Mouse (Mus musculus) MEL (cell line): ENCODE results near the gene Gnb5. TPM values are rescaled to one million over a fixed set of nuclear protein-coding genes. Genes with fewer than 3 reads are reported as not detected.

Experiments used
- DNase-seq: peaks from one replicate; pipeline ENCODE4 v3.0.0; 2011; ENCODE audit warnings: low read depth, low spot score
- H3K27ac ChIP-seq: 2 replicates; pipeline ENCODE4 v1.5.1; 2012; ENCODE audit warnings: low read depth, mild to moderate bottlenecking, control low read depth, low read length, moderate library complexity; ENCODE audit not compliant: control insufficient read depth
- H3K27me3 ChIP-seq, 2 experiments: fragments of 150-350 bp in 1 of 2; sonication (generic) in 1 of 2; 2 replicates each; pipeline ENCODE4 v1.6.1; 2012; ENCODE audit warnings: low read length in 2 of 2, mild to moderate bottlenecking in 2 of 2, improper control_type of control experiment in 1 of 2, moderate library complexity in 1 of 2; ENCODE audit not compliant: insufficient read depth in 2 of 2, control insufficient read depth in 1 of 2
- H3K36me3 ChIP-seq, 2 experiments: 2 replicates each; pipeline ENCODE4 v1.6.1; 2012 to 2014; ENCODE audit warnings: low read length in 2 of 2, improper control_type of control experiment in 1 of 2, inconsistent platforms in 1 of 2, mild to moderate bottlenecking in 1 of 2; ENCODE audit not compliant: insufficient read depth in 2 of 2, control insufficient read depth in 1 of 2
- H3K4me1 ChIP-seq, 2 experiments: fragments of 150-350 bp in 1 of 2; sonication (generic) in 1 of 2; 2 replicates each; pipeline ENCODE4 v1.6.1; 2012; ENCODE audit warnings: low read length in 2 of 2, improper control_type of control experiment in 1 of 2, mild to moderate bottlenecking in 1 of 2; ENCODE audit not compliant: insufficient read depth in 2 of 2, control insufficient read depth in 1 of 2
- H3K4me3 ChIP-seq, 2 experiments: fragments of 150-350 bp in 1 of 2; sonication (generic) in 1 of 2; 2 replicates each; pipeline ENCODE4 v1.5.1; 2012; ENCODE audit warnings: low read depth in 2 of 2, low read length in 2 of 2, mild to moderate bottlenecking in 2 of 2, moderate library complexity in 2 of 2, control low read depth in 1 of 2, improper control_type of control experiment in 1 of 2; ENCODE audit not compliant: control insufficient read depth in 1 of 2, insufficient read depth in 1 of 2
- H3K79me2 ChIP-seq: 2 replicates; pipeline ENCODE4 v1.6.1; 2012; ENCODE audit warnings: mild to moderate bottlenecking, low read length, moderate library complexity; ENCODE audit not compliant: control insufficient read depth, poor library complexity, insufficient read depth
- H3K9ac ChIP-seq: 2 replicates; pipeline ENCODE4 v1.6.1; 2012; ENCODE audit warnings: low read depth, mild to moderate bottlenecking, control low read depth, low read length, moderate library complexity; ENCODE audit not compliant: control insufficient read depth, poor library complexity, severe bottlenecking
- H3K9me3 ChIP-seq: fragments of 150-350 bp; sonication (generic); replicated peaks from 2 replicates; pipeline ENCODE4 v1.6.1; 2012; ENCODE audit warnings: mild to moderate bottlenecking, low read length, improper control_type of control experiment, moderate library complexity; ENCODE audit not compliant: insufficient read depth
- CHD1 ChIP-seq: IDR thresholded peaks from 2 replicates; pipeline ENCODE4 v1.6.1; 2012; ENCODE audit warnings: low read depth, mild to moderate bottlenecking, inconsistent platforms, low read length, improper control_type of control experiment
- CHD2 ChIP-seq: IDR thresholded peaks from 2 replicates; pipeline ENCODE4 v1.6.1; 2011; ENCODE audit warnings: low read length, improper control_type of control experiment
- EP300 ChIP-seq, 2 experiments: IDR thresholded peaks; 2 replicates each; pipeline ENCODE4 v1.6.1; 2011; ENCODE audit warnings: improper control_type of control experiment in 2 of 2, low read length in 2 of 2, low read depth in 1 of 2, mild to moderate bottlenecking in 1 of 2
- GABPA ChIP-seq: IDR thresholded peaks from 2 replicates; pipeline ENCODE4 v1.6.1; 2012; ENCODE audit warnings: low read depth, mild to moderate bottlenecking, inconsistent platforms, low read length, improper control_type of control experiment, moderate library complexity
- MAFK ChIP-seq: IDR thresholded peaks from 2 replicates; pipeline ENCODE4 v1.6.1; 2011; ENCODE audit warnings: low read depth, mild to moderate bottlenecking, low read length, improper control_type of control experiment, borderline replicate concordance
- MAX ChIP-seq: IDR thresholded peaks from 2 replicates; pipeline ENCODE4 v1.6.1; 2011; ENCODE audit warnings: low read length, improper control_type of control experiment
- MAZ ChIP-seq: IDR thresholded peaks from 2 replicates; pipeline ENCODE4 v1.6.1; 2012; ENCODE audit warnings: low read depth, mild to moderate bottlenecking, inconsistent platforms, low read length, improper control_type of control experiment
- MEF2A ChIP-seq: IDR thresholded peaks from 2 replicates; pipeline ENCODE4 v1.6.1; 2014; ENCODE audit warnings: low read depth, mild to moderate bottlenecking, inconsistent platforms, low read length, improper control_type of control experiment; ENCODE audit not compliant: poor library complexity, insufficient replicate concordance, severe bottlenecking; ENCODE audit errors: extremely low read depth
- MYC ChIP-seq: IDR thresholded peaks from 2 replicates; pipeline ENCODE4 v1.6.1; 2011; ENCODE audit warnings: low read depth, mild to moderate bottlenecking, low read length, improper control_type of control experiment, moderate library complexity
- NRF1 ChIP-seq: IDR thresholded peaks from 2 replicates; pipeline ENCODE4 v1.6.1; 2014; ENCODE audit warnings: low read depth, mild to moderate bottlenecking, inconsistent platforms, low read length, improper control_type of control experiment, moderate library complexity; ENCODE audit not compliant: poor library complexity, insufficient read depth, severe bottlenecking
- POLR2AphosphoS5 ChIP-seq: IDR thresholded peaks from 2 replicates; pipeline ENCODE4 v1.6.1; 2012; ENCODE audit warnings: low read depth, borderline replicate concordance, mild to moderate bottlenecking, inconsistent platforms, low read length, moderate library complexity, mixed read lengths
- RAD21 ChIP-seq: IDR thresholded peaks from 2 replicates; pipeline ENCODE4 v1.6.1; 2011; ENCODE audit warnings: mild to moderate bottlenecking, low read depth, low read length, improper control_type of control experiment
- SMC3 ChIP-seq: IDR thresholded peaks from 2 replicates; pipeline ENCODE4 v1.6.1; 2011; ENCODE audit warnings: low read depth, low read length, improper control_type of control experiment
- UBTF ChIP-seq: IDR thresholded peaks from 2 replicates; pipeline ENCODE4 v1.6.1; 2012; ENCODE audit warnings: low read depth, mild to moderate bottlenecking, inconsistent platforms, low read length, improper control_type of control experiment, moderate library complexity, borderline replicate concordance; ENCODE audit not compliant: insufficient read depth
- USF2 ChIP-seq, 2 experiments: IDR thresholded peaks; 2 replicates each; pipeline ENCODE4 v1.6.1; 2011 to 2012; ENCODE audit warnings: improper control_type of control experiment in 2 of 2, low read length in 2 of 2, borderline replicate concordance in 1 of 2, inconsistent platforms in 1 of 2, low read depth in 1 of 2, mild to moderate bottlenecking in 1 of 2; ENCODE audit not compliant: insufficient read depth in 1 of 2
- ZKSCAN1 ChIP-seq: IDR thresholded peaks from 2 replicates; pipeline ENCODE4 v1.6.1; 2012; ENCODE audit warnings: low read depth, mild to moderate bottlenecking, inconsistent platforms, low read length, improper control_type of control experiment, moderate library complexity
- ZNF384 ChIP-seq: IDR thresholded peaks from 2 replicates; pipeline ENCODE4 v1.6.1; 2012; ENCODE audit warnings: low read depth, mild to moderate bottlenecking, inconsistent platforms, low read length, improper control_type of control experiment
- polyA plus RNA-seq, 2 experiments: library from polyadenylated mRNA; stranded (reverse) in 1 of 2; unstranded in 1 of 2; fragments of >175 nt in 1 of 2; fragments of >200 nt in 1 of 2; gene quantifications; 2 replicates each; pipeline versions ENCODE4 v1.2.1 to v1.2.4; 2012; ENCODE audit warnings: low replicate concordance in 2 of 2, low read depth in 1 of 2; ENCODE audit not compliant: insufficient read length in 2 of 2, insufficient read depth in 1 of 2, missing spikeins in 1 of 2
- total RNA-seq: library from RNA; depleted of rRNA; stranded (reverse); fragments of 300-350 nt; gene quantifications from 2 replicates; pipeline ENCODE4 v1.2.3, GENCODE M21; 2012

Gene Gnb5
- total and polyA plus RNA-seq, 3 experiments = 4.0 to 6.5 TPM; not detected in 1

GRCm38 (mm10) chr9:75328047-75328446, 22.0 kb downstream of the Gnb5 start:
- H3K9ac ChIP-seq = no peak overlapping the region
- no peaks in the 10 kb centered on the region for H3K27me3 ChIP-seq
- no peaks in the 10 kb centered on the region for H3K4me1 ChIP-seq
- no peak overlapping the region for H3K27ac ChIP-seq
- DNase-seq = no peak
- H3K79me2 ChIP-seq = no peaks in the 10 kb centered on the region
- H3K4me3 ChIP-seq = no peak overlapping the region
- TF ChIP-seq CHD1 (no peak), POLR2AphosphoS5 (no peak), EP300 (IDR thresholded peaks at IDR 0.05; ENCODE audit: low read depth in 1 of 2, low read length in 2 of 2) (no peak), RAD21 (no peak), MAX (no peak), MAFK (no peak), ZNF384 (no peak)
- H3K36me3 ChIP-seq = no peaks in the 10 kb centered on the region
- H3K9me3 ChIP-seq = no peaks in the 10 kb centered on the region

DNA sequence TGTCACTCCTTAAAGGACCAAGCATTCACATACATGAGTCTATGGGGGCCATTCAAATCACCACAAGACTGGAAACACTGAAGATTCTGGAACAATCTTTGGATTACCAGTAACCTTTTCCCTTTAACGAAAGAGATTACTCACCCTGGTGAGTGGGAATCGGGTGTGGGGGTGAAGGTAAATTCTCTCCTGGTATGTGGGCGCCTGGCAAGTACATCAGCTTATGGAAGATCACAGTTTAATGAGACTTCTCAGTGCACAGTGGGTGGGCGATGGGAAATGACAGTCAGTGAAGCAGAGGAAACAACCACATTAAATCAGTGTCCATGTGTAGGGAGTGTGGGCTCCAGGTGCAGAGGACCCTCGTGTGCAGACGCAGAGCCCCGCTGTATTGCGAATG, 24.7 kb downstream of the Gnb5 start:
- Histone ChIP-seq H3K4me3 (no peak overlapping the region), H3K79me2 (no peaks in the 10 kb centered on the region), H3K4me1 (no peaks in the 10 kb centered on the region)
- no peak for TF ChIP-seq MAZ
- no peak for TF ChIP-seq NRF1
- TF ChIP-seq CHD1 = no peak
- no peak for TF ChIP-seq SMC3
- TF ChIP-seq GABPA = no peak
- TF ChIP-seq ZKSCAN1 = no peak
- TF ChIP-seq UBTF = no peak
- TF ChIP-seq MEF2A = no peak
- TF ChIP-seq USF2 (IDR thresholded peaks at IDR 0.05; ENCODE audit: borderline replicate concordance in 1 of 2, insufficient read depth in 1 of 2, low read depth in 1 of 2, low read length in 2 of 2) = no peak
- no peak for TF ChIP-seq CHD2
- no peak for TF ChIP-seq MYC
- TF ChIP-seq, all 39 proteins: peak for 0
- Histone ChIP-seq H3K9me3 (no peaks in the 10 kb centered on the region), H3K27ac (no peak overlapping the region), H3K27me3 (no peaks in the 10 kb centered on the region), H3K36me3 (no peaks in the 10 kb centered on the region), H3K9ac (no peak overlapping the region)
- DNase-seq = no peak
